Mouse (Mus musculus) T-cell, adult 2 months (primary cell): ENCODE data around the gene Rpusd3.

Source experiments
- DNase-seq: peaks from one replicate; pipeline ENCODE4 v3.0.0; 2022; ENCODE audit warnings: low spot score

Gene Rpusd3

GRCm38 (mm10) chr6:113419199-113419587, at the start of gene Rpusd3:
Gene Rpusd3 (minus strand): TSS chr6:113419340.
- DNase-seq, result peak; percentile 96

- DNase-seq, result no peak
These were observed 49.4 kb upstream of the Rpusd3 start for GRCm38 (mm10) chr6:113468512-113468911.

GRCm38 (mm10) chr6:113465602-113466001, 46.5 kb upstream of the Rpusd3 start:
- DNase-seq, result no peak

GRCm38 (mm10) chr6:113464040-113464439, 44.9 kb upstream of the Rpusd3 start:
- DNase-seq, result no peak

GRCm38 (mm10) chr6:113458635-113459034, 39.5 kb upstream of the Rpusd3 start:
- no peak for DNase-seq

GRCm38 (mm10) chr6:113457952-113458534, 38.9 kb upstream of the Rpusd3 start, which contains the start of gene Il17re:
Gene Il17re (plus strand): TSS chr6:113458484.
- DNase-seq, result no peak

- no peak for DNase-seq
These were observed 35.9 kb upstream of the Rpusd3 start for GRCm38 (mm10) chr6:113455007-113455406.

GRCm38 (mm10) chr6:113451839-113452238, 32.7 kb upstream of the Rpusd3 start:
- no peak for DNase-seq

- DNase-seq, result no peak
These were observed 28.5 kb upstream of the Rpusd3 start for GRCm38 (mm10) chr6:113447639-113448038.

- no peak for DNase-seq
These were observed 25.2 kb upstream of the Rpusd3 start for GRCm38 (mm10) chr6:113444207-113444965.

- DNase-seq, result peak; percentile 37
These were observed 24.0 kb upstream of the Rpusd3 start for GRCm38 (mm10) chr6:113443091-113443490.

GRCm38 (mm10) chr6:113442442-113443090, 23.4 kb upstream of the Rpusd3 start, which contains the start of gene Jagn1:
Gene Jagn1 (plus strand): TSS chr6:113442569.
- DNase-seq, result peak; percentile 90

GRCm38 (mm10) chr6:113442087-113442441, 22.9 kb upstream of the Rpusd3 start:
- no peak for DNase-seq

- peak; percentile 67 for DNase-seq
These were observed 22.1 kb upstream of the Rpusd3 start for GRCm38 (mm10) chr6:113441147-113441680.

GRCm38 (mm10) chr6:113440686-113441085, 21.5 kb upstream of the Rpusd3 start:
- no peak for DNase-seq

GRCm38 (mm10) chr6:113438721-113439430, 19.7 kb upstream of the Rpusd3 start:
- DNase-seq, result no peak

GRCm38 (mm10) chr6:113437135-113437534, 18.0 kb upstream of the Rpusd3 start:
- no peak for DNase-seq

GRCm38 (mm10) chr6:113435664-113436205, 16.6 kb upstream of the Rpusd3 start, which contains the start of gene Cidec:
Gene Cidec (minus strand): TSS chr6:113435760.
- DNase-seq, result no peak

GRCm38 (mm10) chr6:113434691-113435090, 15.6 kb upstream of the Rpusd3 start:
- DNase-seq, result no peak

GRCm38 (mm10) chr6:113433661-113434060, 14.5 kb upstream of the Rpusd3 start:
- DNase-seq, result no peak

GRCm38 (mm10) chr6:113431801-113432200, 12.7 kb upstream of the Rpusd3 start:
- no peak for DNase-seq

- DNase-seq, result no peak
These were observed 11.7 kb upstream of the Rpusd3 start for GRCm38 (mm10) chr6:113430846-113431245.
